Mouse (Mus musculus) granulocyte monocyte progenitor cell, adult 5-6 weeks (primary cell): ENCODE results near the gene Clspn. TPM values are rescaled to one million over a fixed set of nuclear protein-coding genes. Genes with fewer than 3 reads are reported as not detected.

Experiments used
- ATAC-seq: replicated peaks from 2 replicates; pipeline ENCODE4 v1.8.0; 2016; ENCODE audit warnings: mild to moderate bottlenecking, moderate TSS enrichment, inconsistent platforms; ENCODE audit not compliant: poor library complexity, severe bottlenecking
- total RNA-seq, 2 experiments: library from RNA; stranded (forward) in 1 of 2; stranded (reverse) in 1 of 2; fragments of 200-712, 200-1000 nt in 1 of 2; fragments of >200 nt in 1 of 2; fragmentation: Nextera tagmentation in 1 of 2; gene quantifications; 2 replicates each; pipeline ENCODE4 v1.2.3; 2014 to 2017

Clspn gene
- total RNA-seq, 2 experiments from 2014 or later: 53.5 to 57.9 TPM

GRCm38 (mm10) chr4:126553685-126554084 lies 3.0 kb upstream of the Clspn start:
- ATAC-seq: no peak

GRCm38 (mm10) chr4:126554462-126554861 lies 2.3 kb upstream of the Clspn start:
- ATAC-seq: 0 out of 2 replicates have a peak, but pooled peaks have one; percentile 21

DNA sequence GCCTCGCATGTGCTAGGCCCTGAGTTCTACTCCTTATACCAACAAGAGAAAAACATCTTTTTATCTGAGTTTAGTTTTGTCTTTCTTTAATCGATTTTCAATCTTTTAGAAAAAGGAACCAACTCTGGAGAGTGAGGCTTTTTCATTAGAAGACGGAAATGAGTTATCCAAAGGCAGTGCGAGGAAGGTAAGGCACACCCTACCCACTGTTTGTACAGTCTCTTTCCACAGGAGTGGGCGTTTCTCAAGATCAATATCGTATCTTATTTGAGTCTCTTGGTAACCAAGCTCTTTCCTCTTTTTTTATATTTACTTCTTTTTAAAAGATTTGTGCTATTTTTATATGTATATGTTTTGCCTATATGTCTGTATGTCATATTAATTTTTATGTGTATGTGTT lies 7.1 kb downstream of the Clspn start:
- no peak for ATAC-seq

GRCm38 (mm10) chr4:126567243-126567642 lies 10.5 kb downstream of the Clspn start:
- ATAC-seq: no peak

GRCm38 (mm10) chr4:126569783-126570182 lies 13.0 kb downstream of the Clspn start:
- ATAC-seq: no peak

GRCm38 (mm10) chr4:126576281-126576680 lies 19.5 kb downstream of the Clspn start:
- no peak for ATAC-seq

DNA sequence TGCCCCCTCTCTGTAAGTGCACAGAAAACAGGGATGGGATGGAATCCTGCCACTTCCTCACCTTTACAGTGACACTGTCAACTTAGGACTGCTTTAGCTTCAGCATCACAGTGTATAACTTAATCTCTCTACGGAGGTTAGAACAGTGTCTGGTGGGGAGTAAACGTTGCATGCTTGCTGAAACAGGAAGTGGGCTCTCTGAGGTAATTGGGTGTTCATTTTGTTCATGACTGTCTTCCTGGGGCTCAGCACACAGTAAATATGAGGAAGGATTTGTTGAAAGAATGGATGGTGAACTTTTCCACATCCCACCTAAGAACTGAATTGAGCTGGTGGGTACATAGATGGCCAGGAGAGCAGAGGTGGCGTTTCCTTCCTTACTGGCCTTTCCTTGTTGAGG lies 21.2 kb downstream of the Clspn start:
- peak; percentile 90 for ATAC-seq

GRCm38 (mm10) chr4:126579077-126579476 lies 22.3 kb downstream of the Clspn start:
- ATAC-seq: no peak

DNA sequence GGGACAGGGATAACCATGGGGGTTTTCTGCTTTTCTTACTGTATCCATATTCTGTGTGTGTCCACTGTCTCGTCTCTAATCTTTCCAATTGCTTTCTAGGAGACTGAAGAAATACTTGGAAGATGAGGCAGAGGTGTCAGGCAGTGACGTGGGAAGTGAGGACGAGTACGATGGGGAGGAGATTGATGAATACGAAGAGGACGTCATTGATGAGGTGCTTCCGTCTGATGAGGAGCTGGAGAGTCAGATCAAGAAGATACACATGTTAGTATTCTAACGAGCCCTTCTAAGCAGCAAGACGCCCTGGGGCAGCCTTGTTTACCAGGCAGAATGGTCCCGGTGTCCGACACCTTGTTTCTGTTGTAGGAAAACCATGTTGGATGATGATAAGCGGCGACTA lies 29.0 kb downstream of the Clspn start:
- ATAC-seq: no peak

DNA sequence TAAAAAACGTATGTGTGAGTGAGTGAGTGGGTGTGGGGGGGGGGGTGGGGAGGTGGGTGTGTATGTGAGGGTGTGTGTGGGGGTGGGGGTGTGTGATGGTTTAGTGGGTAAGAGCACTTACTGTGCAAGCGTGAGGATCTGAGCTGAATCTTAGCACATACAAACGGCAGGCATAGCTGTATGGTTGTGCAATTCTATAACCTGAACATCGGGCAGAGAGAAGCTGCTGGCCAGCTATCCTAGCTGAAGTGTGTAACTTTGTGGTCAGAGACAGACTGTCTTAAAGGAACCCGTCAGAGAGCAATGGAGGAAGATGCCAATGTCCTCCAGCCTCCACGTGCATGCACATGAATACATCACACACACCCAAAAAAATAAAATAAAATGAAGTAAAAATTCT lies 35.3 kb downstream of the Clspn start:
- ATAC-seq: peak; percentile 89

DNA sequence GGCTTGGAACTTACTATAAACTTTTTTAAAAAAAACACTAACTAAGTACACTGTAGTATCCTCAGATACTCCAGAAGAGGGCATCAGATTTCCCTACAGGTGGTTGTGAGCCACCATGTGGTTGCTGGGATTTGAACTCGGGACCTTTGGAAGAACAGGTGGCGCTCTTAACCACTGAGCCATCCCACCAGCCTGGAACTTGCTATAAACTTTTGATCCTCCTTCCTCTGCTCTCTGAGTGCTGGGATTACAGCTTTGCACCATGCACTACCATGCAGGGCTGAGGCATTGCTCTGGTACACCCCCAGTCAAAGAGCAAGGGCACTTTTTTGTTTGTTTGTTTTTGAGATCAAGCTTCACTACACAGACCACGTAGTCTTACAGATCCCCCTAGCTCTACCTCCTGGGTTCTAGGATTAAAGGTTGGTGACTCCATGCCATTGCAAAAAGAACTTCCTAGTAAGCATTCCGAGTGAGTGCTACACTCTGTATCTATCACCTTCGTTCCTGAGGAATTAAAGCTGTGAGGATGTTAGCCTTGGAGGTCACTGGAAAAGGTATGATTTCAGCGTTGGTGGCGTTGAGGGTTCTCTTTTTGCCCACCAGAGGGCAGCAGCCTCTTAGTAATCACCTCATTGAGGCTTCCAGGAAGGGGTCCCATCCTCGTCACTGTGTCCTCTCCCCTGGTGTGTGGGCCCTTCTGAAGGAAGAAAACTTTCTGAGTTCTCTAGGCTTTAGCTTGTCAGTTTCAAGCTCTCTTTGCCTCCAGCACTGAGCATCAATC lies 43.4 kb downstream of the Clspn start:
- ATAC-seq: peak; percentile 85

- no peak for ATAC-seq
These were observed 45.1 kb downstream of the Clspn start for GRCm38 (mm10) chr4:126601597-126602444.

DNA sequence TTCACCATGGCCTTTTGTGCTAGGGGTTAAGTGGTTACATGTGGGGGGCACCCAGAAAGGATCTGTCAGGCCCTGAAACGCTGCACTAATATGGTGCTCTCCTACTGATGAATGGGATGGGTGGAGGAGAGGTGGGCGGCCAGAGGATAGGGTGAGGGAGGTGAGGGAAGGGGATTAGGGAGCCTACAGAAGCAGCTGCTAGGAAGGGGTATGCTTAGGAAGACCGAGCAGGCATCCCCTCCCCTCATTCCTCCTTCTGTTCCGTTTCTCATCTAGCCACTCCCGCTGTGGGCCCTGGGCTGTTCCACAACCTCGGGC lies 45.7 kb downstream of the Clspn start:
- ATAC-seq: no peak

GRCm38 (mm10) chr4:126604141-126604540 lies 47.4 kb downstream of the Clspn start:
- no peak for ATAC-seq

DNA sequence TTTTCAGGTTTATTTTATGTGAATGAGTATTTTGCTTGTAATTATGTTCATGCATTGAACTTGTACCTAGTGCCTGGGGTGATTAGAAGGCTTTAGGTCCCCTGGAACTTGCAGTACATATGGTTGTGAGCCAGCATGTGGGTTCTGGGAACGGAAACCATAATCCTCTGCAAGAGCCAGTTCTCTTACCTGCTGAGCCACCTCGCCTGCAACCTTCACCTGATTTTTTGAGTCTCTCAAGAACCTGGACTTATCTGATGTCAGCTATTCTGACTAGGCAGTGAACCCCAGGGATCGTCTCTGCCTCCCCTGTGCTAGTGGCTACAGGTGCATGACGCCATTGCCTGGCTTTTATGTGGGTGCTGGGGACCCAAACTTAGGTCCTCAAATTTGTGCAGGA lies 49.0 kb downstream of the Clspn start:
- no peak for ATAC-seq

- ATAC-seq: peak; percentile 94
These were observed 53.0 kb downstream of the Clspn start, which contains the start of gene 5730409E04Rik for GRCm38 (mm10) chr4:126609606-126610181. 5730409E04Rik (plus strand) TSS chr4:126609818.

DNA sequence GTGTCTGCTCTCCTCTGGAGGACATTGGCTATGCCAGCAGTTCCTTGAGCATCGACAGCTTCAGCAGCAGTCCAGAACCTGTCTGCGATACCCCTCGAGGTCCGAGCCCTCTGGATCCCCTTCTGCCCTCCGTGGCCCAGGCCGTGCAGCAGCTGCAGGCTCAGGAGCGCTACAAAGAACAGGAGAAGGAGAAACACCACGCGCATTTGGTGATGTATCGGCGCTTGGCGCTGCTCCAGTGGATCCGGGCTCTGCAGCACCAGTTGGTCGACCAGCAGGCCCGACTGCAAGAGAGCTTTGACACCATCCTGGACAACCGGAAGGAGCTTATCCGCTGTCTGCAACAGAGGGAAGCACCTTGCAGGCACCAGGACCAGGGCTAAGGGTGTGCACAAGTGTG lies 55.3 kb downstream of the Clspn start:
- ATAC-seq: no peak

DNA sequence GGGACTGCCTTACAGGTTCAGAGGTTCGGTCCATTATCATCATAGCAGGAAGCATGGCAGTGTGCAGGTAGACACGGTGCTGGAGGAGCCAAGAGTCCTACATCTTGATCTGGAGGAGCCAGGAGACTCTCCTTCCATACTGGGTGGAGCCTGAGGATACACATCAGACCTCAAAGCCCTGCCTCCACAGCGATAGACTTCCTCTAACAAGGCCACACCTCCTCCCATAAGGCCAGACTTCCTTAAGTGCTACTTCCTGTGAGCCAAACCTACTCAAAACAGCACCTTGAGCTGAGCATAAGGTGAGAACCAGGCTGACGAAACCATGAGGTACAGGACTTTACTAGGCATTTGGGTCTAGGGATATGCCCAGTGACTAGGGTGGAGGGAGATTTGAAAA lies 59.6 kb downstream of the Clspn start:
- peak; percentile 42 for ATAC-seq

DNA sequence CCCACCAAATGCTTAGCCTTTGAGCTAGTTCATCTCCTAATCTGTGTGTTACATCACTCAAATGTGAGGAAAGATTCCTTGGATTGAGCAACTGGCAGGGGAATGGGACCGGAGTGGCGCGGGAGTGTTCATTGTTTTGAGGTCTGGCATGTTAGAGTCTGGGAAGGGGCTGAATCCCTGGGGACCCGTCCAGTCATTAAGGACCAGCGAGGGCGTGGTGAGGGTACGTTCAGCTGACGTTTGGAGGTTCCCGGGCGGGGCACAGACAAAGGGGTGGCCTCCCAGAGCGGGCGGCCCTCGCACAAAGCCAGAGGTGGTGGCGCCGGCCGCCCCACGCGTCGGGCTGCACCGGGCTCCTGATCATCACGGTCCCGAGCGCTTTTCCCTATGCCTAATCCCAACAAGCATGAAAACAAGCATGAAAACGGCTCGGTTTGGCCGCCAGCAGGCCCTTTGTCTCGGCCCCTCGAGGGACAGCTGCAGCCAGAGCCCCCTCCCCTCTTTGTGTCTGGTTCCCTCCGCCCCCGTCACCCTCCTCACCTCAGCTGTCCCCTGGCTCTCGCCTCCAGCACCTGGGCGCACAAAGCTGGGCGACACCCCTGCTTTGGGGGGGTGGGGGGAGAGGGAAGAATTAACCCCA lies 63.1 kb downstream of the Clspn start:
- ATAC-seq: peak; percentile 46

GRCm38 (mm10) chr4:126620349-126620874 lies 63.7 kb downstream of the Clspn start:
- 0 out of 2 replicates have a peak, but pooled peaks have one; percentile 22 for ATAC-seq
